Mouse (Mus musculus) lung, adult 18-20 months (tissue): ENCODE results near the gene Slc45a1.

Experiments used
- DNase-seq, 2 experiments: peaks; one replicate each; pipeline ENCODE4 v3.0.0; 2022; ENCODE audit warnings: mixed read lengths in 2 of 2

The Slc45a1 gene

DNA sequence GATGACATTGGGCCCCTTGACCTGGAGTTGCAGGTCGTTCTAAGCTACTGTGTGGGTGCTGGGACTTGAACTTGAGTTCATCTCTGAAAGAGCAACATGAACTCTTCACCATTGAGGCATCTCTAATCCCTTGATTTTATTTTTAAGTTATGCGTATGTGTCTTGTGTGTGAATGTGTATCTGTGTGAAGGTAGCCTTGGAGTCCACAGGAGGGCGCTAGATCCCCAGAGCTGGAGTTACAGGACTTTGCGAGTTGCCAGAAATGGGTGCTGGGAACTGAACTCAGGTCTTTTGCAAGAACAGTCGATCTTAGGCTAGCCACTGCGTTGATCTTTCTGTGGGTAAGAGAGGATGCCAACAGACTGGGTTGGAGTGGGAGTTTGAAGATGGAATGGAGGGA is 4.5 kb upstream of the Slc45a1 start:
- DNase-seq: peak; percentile 17 to 31

DNA sequence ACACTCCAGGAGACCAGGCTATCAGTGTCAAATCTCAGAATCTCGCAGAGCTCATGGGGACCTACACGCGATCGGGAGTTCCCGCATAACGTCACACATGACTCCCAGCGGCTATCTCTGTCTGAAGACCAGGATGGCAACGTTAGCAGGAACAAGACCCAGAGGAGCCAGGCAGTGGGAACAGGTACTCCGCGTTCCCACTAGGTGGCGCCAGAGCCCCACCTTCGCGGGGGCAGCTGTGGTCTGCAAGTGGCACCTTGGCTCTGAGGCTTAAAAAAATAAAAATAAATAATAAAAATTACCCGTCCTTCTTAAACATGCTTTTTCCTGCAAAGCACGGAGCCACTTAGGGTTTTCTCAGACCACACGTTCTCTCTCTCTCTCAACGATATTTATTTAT is 4.0 kb upstream of the Slc45a1 start:
- peak; percentile 77 to 82 for DNase-seq

DNA sequence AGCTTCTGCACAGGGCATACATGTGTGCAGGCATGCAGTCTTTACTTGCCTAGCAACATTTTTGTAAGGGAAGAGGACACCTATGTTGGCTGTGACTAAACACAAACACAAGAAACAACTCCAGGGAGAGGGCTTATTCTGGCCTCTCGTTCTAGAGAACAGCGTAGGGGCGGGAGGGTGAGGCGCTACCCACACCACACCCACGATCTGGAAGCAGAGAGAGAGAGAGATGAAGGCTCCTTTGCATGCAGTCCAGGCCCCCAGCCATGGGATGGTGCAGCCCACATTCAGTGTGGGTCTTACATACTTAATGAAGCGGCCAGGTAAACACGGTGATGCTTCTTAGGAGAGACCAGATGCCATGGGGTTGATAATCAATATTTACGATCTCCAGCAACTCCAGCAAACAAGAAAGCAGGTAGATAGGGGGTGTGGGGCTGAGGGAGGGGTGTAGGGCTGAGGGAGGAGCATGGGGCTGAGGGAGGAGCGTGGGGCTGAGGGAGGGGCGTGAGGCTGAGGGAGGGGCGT is 1.2 kb upstream of the Slc45a1 start:
- no peak for DNase-seq

DNA sequence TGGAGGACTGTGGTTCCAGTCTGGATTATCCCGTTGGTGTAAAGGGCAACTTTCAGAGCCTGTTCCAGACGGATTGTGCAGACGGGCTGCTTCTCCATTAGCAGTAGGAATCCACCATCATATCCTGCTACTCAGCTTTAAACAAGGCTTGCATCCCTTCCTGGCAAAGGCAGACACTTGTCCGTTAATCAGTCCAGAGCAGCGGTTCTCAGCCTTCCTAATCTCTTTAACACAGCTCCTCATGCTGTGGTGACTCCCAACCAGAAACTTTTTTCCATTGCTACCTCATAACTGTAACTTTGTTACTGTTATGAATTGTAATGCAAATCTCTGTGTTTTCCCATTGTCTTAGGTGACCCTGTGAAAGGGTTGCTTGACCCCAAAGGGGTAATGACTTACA is 2.6 kb downstream of the Slc45a1 start:
- DNase-seq: no peak

DNA sequence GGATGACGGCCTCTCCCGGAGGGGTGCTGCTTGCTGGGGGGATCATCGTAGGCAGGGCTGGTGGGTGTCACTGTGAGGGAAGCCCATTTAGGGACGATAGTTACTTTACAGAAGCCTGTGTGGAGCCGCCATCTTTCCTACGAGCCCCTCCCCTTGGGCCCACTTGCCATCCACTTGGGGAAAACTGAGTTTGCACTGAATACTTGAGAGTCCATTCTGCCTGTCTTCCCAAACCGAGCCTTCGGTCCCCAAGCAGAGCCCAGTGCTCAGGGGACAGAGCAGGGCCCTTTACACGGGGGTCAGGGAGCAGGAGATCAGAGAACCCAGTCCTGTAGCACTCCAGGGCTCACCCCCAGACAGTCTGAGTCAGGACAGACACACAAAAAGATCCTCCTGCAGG is 7.7 kb downstream of the Slc45a1 start:
- DNase-seq: no peak

DNA sequence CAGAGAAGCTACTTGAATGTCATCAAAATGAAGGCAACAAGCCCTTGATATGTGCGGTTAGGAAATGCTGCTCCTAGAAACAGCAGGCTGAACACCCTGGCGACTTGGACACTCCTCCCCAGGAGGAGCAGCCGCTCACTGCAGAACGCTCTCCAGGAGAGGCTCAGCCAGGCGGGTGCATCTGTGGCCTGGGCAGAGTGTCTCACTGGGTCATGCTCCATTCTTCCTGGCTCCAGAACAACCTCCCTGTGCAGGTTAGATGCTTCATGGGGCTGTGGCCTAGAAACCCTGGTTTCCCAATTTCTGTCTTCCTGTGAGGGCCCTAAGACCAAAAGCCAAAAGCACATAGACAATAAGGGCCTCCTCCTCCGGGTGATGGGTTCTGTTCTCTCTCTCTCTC is 15.3 kb downstream of the Slc45a1 start:
- DNase-seq: no peak

DNA sequence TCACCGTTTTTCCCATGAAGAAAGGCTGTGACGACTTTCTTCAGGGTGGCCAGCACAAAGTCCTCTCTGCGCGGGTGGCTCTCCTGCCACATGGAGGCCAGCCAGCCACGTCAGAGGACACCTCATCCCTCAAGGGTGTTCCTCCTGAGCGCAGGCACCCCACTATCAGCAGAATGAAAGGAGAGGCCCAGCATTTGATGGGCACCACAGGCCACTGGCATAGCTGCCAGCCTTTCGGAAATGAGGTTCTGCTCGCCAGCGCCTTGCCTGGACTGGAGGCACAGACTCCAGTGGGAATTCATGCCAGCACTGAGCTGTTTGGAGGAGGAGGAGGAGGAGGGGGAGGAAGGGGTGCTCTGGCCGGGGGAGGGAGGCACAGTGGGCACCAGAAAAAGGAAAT is 16.4 kb downstream of the Slc45a1 start:
- DNase-seq: no peak

DNA sequence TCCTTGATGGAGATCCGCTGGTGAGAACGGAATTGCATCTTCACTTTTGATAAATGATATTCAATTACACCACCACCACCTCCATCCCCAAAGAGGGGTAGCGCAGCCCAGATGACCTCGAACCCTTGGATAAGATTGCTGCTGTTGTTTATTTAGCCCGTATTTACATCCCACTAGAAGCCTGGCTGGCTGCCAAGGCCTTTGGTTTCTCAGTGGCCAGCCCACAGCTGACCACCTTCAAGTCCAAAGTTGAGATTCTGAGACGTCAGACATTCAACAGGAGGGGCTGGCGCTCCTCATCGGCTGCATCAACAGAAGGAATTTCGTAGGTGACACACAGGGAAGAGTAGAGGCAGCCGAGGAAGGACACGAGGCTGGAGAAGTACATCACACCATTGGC is 22.7 kb downstream of the Slc45a1 start:
- DNase-seq: no peak

DNA sequence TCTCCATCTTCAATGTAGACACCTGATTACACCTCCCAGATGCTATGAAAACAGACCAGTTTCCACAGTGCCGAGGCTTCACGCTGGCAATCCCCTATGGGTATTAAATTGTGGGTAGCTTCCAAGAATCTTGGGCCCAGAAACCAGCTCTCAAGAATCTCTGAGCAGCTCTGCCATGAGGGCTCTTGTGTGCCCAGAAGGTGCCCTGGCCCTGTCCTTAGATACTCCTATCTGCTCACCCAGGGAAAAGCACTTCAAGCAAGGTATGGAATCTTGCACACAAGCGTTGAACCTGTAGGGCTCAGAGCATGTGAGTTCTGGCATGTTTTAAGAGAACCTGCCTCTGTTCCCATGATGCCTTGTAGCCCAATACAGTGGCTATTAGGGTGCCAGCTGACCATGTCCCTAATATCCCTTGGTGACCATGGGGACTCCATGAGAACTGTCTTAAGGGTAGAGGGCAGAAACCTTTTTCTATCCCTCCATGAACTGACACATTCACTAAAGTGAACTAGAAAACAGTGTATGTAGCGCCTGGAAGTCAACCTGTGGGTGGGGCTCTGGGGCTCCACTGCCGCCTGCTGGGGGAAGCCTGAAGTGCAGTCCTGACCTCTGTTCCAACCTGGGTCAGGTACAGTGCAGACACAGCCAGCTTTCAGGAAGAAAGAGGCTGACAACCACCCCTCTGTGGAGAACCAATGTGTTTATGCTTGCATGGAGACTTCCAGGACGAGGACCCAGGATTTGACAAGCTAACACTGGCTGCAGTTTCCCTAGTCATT is 25.8 kb downstream of the Slc45a1 start:
- peak; percentile 65 to 66 for DNase-seq

DNA sequence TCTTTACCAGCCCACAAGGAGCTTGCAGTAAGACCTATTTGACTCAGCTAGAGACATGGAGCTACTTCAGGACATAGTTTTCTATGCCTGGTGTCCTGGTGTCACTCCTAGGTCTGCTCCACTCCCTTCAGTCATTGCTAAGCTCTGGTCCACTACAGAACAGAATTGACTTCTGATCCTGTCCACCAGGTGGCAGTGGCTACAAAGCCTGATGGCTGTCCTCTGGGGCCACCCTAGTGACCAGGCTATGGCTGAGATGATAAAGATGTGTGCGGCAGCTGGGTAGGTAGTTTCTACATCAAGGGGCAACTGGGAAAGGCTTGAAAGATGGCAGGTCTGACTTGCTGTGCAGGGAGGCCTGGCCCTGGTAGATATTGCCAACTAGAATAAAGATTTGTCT is 26.5 kb downstream of the Slc45a1 start:
- peak; percentile 62 to 73 for DNase-seq

DNA sequence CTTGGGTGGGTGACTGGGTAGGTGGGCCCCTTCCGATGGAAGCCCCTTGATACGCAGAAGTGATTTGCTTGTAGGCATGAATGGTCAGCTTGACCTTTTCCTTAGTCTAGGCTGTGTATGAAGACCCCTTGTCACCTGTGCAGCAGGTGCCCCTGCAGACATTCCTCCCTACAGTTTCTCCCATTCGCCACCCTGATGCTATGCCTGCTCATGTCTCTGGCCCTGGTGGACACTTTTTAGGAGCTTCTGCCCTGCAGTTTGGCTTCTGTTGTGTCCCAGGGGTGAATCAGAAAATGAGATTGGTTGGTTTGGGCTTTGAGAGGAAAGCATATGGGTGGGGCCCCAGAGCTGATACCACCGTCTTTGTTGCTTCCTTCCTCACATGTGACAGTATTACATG is 27.0 kb downstream of the Slc45a1 start:
- no peak for DNase-seq

DNA sequence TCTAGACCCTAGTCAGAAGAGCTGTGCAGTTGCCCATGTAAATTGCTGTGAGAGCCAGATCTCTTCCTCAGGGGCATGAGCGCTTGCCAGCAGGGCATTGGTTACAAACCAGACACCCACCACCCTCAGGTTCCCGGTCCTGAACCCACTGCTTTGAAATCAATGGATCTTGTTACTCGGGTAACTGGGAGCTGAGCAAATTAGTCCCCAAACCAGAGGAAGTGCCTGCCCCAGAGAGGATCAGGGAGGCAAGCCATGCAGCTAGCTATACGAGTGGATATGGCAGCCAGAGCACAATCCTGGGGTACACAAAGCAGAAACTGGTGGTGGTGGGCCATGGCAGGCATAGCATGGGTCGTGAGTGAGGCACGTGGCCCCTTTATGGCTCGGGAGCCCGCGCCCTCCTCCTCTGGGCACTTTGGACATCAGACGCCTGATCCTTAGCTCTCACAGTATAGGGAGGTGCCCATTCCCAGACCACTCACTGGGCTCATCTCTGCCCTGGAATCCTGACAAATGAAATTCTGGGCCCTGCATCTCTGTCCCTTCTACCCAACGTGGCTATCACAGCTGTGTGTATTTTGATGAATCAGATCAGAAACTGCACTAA is 27.7 kb downstream of the Slc45a1 start:
- DNase-seq: no peak

DNA sequence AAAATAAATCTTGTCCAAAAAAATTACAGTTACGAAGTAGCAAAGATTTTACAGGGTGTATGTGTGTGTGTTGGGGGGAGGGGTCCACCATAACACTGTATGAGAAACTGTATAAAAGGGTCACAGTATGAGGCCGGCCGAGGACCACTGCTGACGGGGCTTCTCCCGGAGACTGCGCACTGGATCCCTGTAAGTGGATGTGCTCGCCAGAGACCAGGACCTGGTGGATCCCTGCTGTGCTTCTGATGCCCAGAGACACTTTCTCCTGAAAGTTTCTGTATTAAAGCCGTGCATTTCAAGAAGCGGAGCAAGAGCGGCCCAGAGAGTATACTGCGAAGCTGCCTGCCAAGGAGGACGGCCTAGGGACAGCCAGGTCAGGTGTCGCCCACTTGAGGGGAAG is 29.3 kb downstream of the Slc45a1 start:
- no peak for DNase-seq

DNA sequence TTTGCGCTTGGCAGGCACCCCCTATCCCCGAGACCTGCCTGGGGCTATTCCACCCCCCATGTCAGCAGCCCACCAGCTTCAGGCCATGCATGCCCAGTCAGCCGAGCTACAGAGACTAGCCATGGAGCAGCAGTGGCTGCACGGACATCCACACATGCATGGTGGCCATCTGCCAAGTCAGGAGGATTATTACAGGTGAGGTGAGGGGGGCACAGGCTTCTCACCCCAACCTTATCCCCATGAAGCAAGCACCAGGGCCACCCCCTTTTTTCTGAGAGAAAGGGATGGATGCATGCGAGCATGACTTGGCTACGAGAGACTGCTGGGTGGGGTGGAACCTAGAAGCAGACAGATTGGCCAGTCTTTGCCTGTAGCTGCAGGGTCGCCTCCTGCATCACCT is 33.0 kb downstream of the Slc45a1 start:
- no peak for DNase-seq

DNA sequence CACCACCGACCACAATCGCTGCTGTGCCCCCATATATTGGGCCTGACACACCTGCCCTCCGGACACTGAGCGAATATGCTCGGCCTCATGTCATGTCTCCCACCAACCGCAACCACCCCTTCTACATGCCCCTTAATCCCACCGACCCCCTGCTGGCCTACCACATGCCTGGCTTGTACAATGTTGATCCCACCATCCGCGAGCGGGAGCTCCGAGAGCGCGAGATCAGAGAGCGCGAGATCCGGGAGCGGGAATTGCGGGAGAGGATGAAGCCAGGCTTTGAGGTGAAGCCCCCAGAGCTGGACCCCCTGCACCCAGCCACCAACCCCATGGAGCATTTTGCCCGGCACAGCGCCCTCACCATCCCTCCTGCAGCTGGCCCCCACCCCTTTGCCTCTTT is 35.1 kb downstream of the Slc45a1 start:
- no peak for DNase-seq

DNA sequence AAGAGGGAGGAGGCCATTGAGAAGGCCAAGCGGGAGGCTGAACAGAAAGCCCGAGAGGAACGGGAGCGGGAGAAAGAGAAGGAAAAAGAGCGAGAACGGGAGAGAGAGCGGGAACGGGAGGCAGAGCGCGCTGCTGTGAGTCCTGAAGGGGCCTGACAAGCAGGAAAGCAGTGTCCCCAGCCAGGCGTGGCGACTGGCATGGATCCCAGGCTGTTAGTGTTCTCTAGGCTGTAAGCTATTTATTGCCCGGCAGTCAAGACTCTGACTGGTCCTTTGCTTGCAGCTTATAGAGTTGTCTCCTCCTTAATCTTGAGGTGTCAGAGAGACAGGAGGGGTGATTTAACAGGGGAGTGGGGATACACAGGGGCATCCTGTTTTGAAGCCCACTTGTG is 35.9 kb downstream of the Slc45a1 start:
- DNase-seq: peak; percentile 38 to 41

DNA sequence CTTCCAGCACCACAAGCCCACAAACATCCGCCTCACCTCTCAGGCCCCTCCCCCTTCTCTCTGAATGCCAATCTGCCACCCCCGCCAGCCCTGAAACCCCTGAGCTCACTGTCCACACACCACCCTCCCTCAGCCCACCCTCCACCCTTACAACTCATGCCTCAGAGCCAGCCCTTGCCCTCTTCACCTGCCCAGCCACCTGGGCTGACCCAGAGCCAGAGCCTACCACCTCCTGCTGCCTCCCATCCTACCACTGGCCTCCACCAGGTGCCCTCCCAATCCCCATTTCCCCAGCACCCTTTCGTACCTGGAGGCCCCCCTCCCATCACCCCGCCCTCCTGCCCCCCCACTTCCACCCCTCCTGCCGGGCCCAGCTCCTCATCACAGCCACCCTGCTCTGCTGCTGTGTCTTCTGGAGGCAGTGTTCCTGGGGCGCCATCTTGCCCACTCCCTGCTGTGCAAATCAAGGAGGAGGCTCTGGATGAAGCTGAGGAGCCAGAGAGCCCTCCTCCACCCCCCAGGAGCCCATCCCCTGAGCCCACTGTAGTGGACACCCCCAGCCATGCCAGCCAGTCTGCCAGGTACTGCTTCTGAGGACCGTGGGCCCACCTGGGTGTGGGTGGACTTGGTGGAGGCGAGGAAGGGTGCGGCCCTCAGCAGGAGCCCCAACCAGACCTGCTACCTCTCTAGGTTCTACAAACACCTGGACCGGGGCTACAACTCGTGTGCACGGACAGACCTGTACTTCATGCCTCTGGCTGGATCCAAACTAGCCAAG is 36.5 kb downstream of the Slc45a1 start:
- DNase-seq: no peak

DNA sequence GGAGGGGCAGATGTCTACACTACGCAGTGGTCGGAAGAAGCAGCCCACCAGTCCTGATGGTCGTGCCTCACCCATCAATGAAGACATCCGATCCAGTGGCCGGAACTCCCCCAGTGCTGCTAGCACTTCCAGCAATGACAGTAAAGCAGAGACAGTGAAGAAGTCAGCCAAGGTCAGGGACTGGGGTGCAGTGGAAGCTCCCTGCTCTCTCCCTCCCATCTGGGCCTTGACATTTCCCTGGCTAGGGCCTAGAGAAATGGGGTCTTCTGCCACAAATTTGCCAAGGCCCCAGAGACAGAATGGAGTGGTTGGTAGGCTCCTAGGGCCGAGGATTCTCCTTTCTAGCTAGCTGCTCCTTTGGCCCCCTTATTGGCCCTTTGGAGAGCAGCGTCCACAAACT is 38.3 kb downstream of the Slc45a1 start:
- DNase-seq: no peak

DNA sequence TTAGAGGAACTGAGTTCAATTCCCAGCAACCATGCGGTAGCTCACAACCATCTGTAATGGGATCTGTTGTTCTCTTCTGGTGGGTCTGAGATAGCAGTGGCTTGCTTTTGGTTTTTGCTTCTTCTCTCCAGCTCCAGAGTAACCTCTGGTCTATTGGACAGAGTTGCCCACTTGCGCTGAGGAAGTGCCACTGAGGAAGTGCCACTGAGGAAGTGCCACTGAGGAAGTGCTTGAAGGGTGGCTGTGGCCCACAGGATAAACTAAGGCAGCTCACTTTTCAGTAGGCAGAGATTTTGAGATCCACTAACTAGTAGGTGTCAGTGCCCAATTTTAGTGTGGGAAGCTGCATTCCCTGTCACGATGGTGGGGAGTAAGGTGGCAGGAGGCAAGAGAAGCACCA is 43.3 kb downstream of the Slc45a1 start:
- no peak for DNase-seq

DNA sequence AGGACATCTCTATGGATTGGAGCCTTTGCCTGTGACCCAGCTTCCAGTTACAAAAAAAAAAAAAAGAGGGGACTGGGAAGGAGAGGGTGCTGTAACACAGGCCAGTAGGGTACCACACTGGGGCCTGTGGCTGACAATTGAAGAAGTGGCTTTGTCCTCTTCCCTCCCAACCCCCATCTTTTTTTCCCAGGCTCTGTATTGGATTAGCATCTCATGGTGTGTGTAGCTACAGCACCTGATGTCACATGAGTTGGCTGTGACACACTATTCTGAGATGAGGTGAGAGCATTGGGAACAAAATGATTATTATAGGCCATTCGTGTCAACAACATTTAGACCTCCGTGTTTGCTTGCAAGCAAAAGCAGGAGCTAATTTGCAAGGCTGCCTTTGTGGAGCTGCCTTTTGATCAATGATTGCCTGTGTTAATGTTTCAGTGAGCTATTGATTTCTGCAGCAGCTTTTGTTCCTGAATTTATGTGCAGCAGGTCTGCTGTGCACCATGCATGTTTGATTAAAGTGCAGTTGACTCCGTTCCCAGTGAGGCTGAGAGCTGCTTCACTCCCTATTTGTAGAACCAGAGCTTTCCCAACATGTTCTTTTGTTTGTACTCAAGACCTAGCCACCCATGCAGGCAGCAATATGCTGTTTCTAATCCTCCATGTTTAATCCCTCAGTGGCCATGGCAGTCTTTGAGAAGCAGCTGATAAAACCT is 45.4 kb downstream of the Slc45a1 start:
- DNase-seq: no peak

DNA sequence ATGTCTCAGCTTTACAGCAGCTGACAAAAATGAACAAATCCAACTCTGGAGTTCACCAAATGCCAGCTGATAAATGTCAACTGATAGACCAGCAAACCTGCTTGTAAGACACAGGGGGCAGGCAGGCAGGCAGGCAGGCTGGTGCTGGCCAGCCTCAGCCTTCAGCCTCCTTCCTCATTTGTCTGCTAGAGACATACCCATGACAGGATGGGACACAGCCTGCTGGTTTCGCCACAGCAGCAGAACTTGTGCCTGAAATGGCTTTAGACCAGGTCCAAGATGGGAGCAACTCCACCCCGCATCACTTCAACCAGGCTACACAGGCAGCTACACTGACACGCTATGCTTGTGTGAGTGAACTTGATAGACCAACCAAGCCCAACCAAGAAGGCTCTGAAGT is 46.2 kb downstream of the Slc45a1 start:
- DNase-seq: no peak

DNA sequence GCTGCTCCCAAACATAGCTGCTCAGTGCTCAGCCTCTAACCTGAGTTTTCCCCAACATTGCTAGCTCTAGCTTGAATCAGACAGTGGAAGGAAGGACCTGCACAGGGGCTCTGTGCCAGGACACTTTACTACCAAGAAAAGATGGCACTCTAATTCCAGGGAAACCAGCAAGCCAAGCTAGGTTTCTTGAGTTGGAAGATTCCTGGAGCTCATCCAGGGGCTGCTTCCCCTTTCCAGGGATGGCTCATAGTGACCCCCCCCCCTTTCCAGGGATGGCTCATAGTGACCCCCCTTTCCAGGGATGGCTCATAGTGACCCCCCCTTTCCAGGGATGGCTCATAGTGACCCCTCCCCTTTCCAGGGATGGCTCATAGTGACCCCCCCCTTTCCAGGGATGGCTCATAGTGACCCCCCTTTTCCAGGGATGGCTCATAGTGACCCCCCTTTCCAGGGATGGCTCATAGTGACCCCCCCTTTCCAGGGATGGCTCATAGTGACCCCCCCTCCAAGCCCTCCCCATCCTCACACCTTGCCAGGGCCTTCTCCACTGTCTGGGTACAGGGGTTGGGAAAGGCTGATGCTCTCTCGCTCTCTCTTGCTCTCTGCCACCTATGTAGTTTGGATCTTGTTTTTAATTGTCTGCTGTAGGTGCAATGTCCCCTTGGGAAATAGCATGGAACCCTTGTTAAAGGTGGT is 48.5 kb downstream of the Slc45a1 start:
- DNase-seq: no peak

DNA sequence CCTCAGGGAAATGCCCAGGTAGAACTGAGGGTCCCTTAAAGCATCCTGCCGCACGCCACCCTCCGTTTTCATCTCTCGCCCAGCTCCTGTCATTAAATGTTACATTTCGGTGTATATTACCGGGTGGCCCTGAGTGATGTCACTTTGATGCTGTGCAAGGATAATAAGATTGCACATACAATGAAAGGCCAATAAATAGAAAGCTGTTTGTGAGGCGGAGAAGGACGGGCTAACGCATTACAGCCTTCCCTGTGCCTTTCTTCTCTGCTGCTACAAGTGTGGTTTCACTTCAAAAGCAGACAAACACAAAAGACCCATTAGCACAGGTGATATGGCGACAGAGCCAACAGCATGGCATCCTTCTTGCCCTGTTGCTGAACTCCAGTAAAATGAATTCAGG is 50.5 kb downstream of the Slc45a1 start:
- no peak for DNase-seq
